Mouse (Mus musculus) layer of hippocampus, adult 11-12 months (tissue): ENCODE measurements around the gene Wdr20.
A peak's percentile ranks its signal among the peaks of the same experiment; 100 is the strongest.
"Not testable (repeated sequence)": the region's sequence is repeated elsewhere in the genome, so short reads cannot be mapped to it uniquely, and the experiment has no call there.

Source experiments
- DNase-seq: peaks from one replicate; pipeline ENCODE4 v3.0.0; 2022; ENCODE audit warnings: low spot score

The Wdr20 gene

GRCm38 (mm10) chr12:110713784-110714183, 24.0 kb upstream of the Wdr20 start:
- no peak for DNase-seq

- no peak for DNase-seq
Observed at GRCm38 (mm10) chr12:110714215-110714614, 23.5 kb upstream of the Wdr20 start.

GRCm38 (mm10) chr12:110716004-110716403, 21.7 kb upstream of the Wdr20 start:
- DNase-seq, result no peak

- no peak for DNase-seq
Observed at GRCm38 (mm10) chr12:110725051-110725450, 12.7 kb upstream of the Wdr20 start.

GRCm38 (mm10) chr12:110725489-110725888, 12.3 kb upstream of the Wdr20 start:
- DNase-seq, result no peak

GRCm38 (mm10) chr12:110726428-110726827, 11.3 kb upstream of the Wdr20 start:
- DNase-seq, result no peak

GRCm38 (mm10) chr12:110733254-110733653, 4.5 kb upstream of the Wdr20 start:
- not testable (repeated sequence) for DNase-seq

- no peak for DNase-seq
Observed at GRCm38 (mm10) chr12:110736641-110737040, 1.1 kb upstream of the Wdr20 start.

- DNase-seq, result peak; percentile 19
Observed at GRCm38 (mm10) chr12:110738158-110738921, 596 bp downstream of the Wdr20 start.

- DNase-seq, result no peak
Observed at GRCm38 (mm10) chr12:110750770-110751439, 13.2 kb downstream of the Wdr20 start.

- no peak for DNase-seq
Observed at GRCm38 (mm10) chr12:110752703-110753102, 15.0 kb downstream of the Wdr20 start.

GRCm38 (mm10) chr12:110753976-110754375, 16.2 kb downstream of the Wdr20 start:
- DNase-seq, result no peak

- no peak for DNase-seq
Observed at GRCm38 (mm10) chr12:110757161-110757560, 19.4 kb downstream of the Wdr20 start.

GRCm38 (mm10) chr12:110758932-110759331, 21.2 kb downstream of the Wdr20 start:
- DNase-seq, result no peak

- no peak for DNase-seq
Observed at GRCm38 (mm10) chr12:110762321-110762720, 24.6 kb downstream of the Wdr20 start.

GRCm38 (mm10) chr12:110764531-110764930, 26.8 kb downstream of the Wdr20 start:
- no peak for DNase-seq

- DNase-seq, result no peak
Observed at GRCm38 (mm10) chr12:110768562-110768961, 30.8 kb downstream of the Wdr20 start.

- no peak for DNase-seq
Observed at GRCm38 (mm10) chr12:110769660-110770297, 32.0 kb downstream of the Wdr20 start.

GRCm38 (mm10) chr12:110770479-110771247, 32.9 kb downstream of the Wdr20 start:
- DNase-seq, result no peak

GRCm38 (mm10) chr12:110771961-110772360, 34.2 kb downstream of the Wdr20 start:
- no peak for DNase-seq

- DNase-seq, result no peak
Observed at GRCm38 (mm10) chr12:110775628-110776426, 38.1 kb downstream of the Wdr20 start.
